Mouse (Mus musculus) liver, postnatal 0 days (tissue): ENCODE measurements at regions not wholly inside any gene's neighbourhood (a gene's known extent, or its start where the extent isn't known, plus 50 kb on each side); places are given as distances from the start of the nearest gene placed in this dataset.
A peak's percentile ranks its signal among the peaks of the same experiment; 100 is the strongest.

Experiments used
- ATAC-seq: fragments of 200-750 bp; cut with Nextera tagmentation; 2 replicates; pipeline ENCODE4 v1.8.0; 2017; ENCODE audit warnings: mild to moderate bottlenecking, moderate library complexity
- DNase-seq: peaks from one replicate; pipeline ENCODE4 v3.0.0-alpha.2; 2016
- H3K27ac ChIP-seq: fragments of 300-500 bp; sonication (generic); 2 replicates; pipeline ENCODE4 v1.5.1; 2014; ENCODE audit warnings: antibody characterized with exemption, moderate library complexity, mild to moderate bottlenecking, low read depth
- H3K27me3 ChIP-seq: fragments of 300-500 bp; sonication (generic); 2 replicates; pipeline ENCODE4 v1.6.1; 2014; ENCODE audit warnings: low read length, control low read depth, mixed read lengths; ENCODE audit not compliant: insufficient read depth
- H3K36me3 ChIP-seq: fragments of 300-500 bp; sonication (generic); replicated peaks from 2 replicates; pipeline ENCODE4 v1.6.1; 2014; ENCODE audit warnings: mild to moderate bottlenecking, control low read depth, low read length, moderate library complexity, mixed read lengths; ENCODE audit not compliant: insufficient read depth
- H3K4me1 ChIP-seq: fragments of 300-500 bp; sonication (generic); 2 replicates; pipeline ENCODE4 v1.6.1; 2014; ENCODE audit warnings: antibody characterized with exemption, mild to moderate bottlenecking, control low read depth; ENCODE audit not compliant: insufficient read depth
- H3K4me2 ChIP-seq: fragments of 300-500 bp; sonication (generic); 2 replicates; pipeline ENCODE4 v1.6.1; 2014; ENCODE audit warnings: low read depth, mild to moderate bottlenecking, low read length, moderate library complexity, mixed read lengths
- H3K4me3 ChIP-seq: fragments of 300-500 bp; sonication (generic); 2 replicates; pipeline ENCODE4 v1.5.1; 2014; ENCODE audit warnings: low read depth, low read length
- H3K9ac ChIP-seq: fragments of 300-500 bp; sonication (generic); replicated peaks from 2 replicates; pipeline ENCODE4 v1.6.1; 2014; ENCODE audit warnings: mild to moderate bottlenecking, moderate library complexity
- H3K9me3 ChIP-seq: fragments of 300-500 bp; sonication (generic); 2 replicates; pipeline ENCODE4 v1.6.1; 2016; ENCODE audit warnings: mild to moderate bottlenecking, control low read depth, low read length, mixed read lengths
- CTCF ChIP-seq: sonication (generic); IDR thresholded peaks from 2 replicates; pipeline ENCODE4 v1.5.1; 2016; ENCODE audit warnings: antibody characterized with exemption, low read depth
- EP300 ChIP-seq: IDR thresholded peaks from 2 replicates; pipeline ENCODE4 v1.6.1; 2016; ENCODE audit warnings: antibody characterized with exemption, low read depth, mild to moderate bottlenecking
- WGBS: fragments of 180-500 bp; shearing (Covaris S2); extraction: QIAGEN DNeasy Blood & Tissue Kit; methylation state at CpG from one replicate; pipeline ENCODE4 v1.1.7; 2014; ENCODE audit not compliant: insufficient replicate concordance; 5-methylcytosine and 5-hydroxymethylcytosine counted together

DNA sequence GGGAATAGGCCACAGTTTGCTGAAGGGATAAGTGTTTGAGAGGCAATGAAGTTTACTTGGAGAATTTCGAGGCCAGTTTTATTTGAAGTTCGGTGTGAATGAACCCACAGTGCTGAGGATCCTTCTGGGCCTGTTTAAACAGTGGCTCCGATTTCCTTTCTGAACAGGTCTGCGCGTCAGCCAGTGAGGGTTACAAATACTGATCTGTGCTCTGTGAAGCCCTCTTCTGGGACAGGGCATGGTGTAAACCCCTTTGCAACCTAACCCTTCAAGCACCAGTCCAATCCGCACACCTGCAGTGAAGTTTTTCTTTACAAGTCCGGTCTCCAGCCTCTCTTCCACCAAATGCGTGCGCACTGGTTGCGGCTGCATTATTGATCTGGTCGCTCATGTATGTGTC lies 133.1 kb downstream of the Ndfip2 start:
- no peak overlapping the region for H3K27ac ChIP-seq
- H3K4me1 ChIP-seq: no peaks in the 10 kb centered on the region
- H3K4me2 ChIP-seq: peak overlapping the region; percentile 33
- H3K9ac ChIP-seq: no peak overlapping the region
- TF ChIP-seq CTCF (no peak), EP300 (no peak)
- H3K4me3 ChIP-seq: no peak overlapping the region
- H3K36me3 ChIP-seq: no peaks in the 10 kb centered on the region
- 76% methylated on average over 11 of the region's 11 CpGs for WGBS
- ATAC-seq: no peak
- H3K27me3 ChIP-seq: 0 out of 2 replicates have a peak, but pooled peaks cover 3% of the 10 kb centered on the region
- no peaks in the 10 kb centered on the region for H3K9me3 ChIP-seq
- DNase-seq: no peak

- H3K4me1 ChIP-seq: no peaks in the 10 kb centered on the region
- no peak for ATAC-seq
- H3K9ac ChIP-seq: no peak overlapping the region
- no peak overlapping the region for H3K27ac ChIP-seq
- no peak for DNase-seq
- no peak overlapping the region for H3K4me2 ChIP-seq
- H3K36me3 ChIP-seq: no peaks in the 10 kb centered on the region
- no peak overlapping the region for H3K4me3 ChIP-seq
- no peak for TF ChIP-seq CTCF
- TF ChIP-seq EP300: no peak
- no peaks in the 10 kb centered on the region for H3K9me3 ChIP-seq
- WGBS: 78% methylated on average over 4 of the region's 4 CpGs
- H3K27me3 ChIP-seq: no peaks in the 10 kb centered on the region
Measured at GRCm38 (mm10) chr14:105385119-105385518, 126.7 kb downstream of the Ndfip2 start.

GRCm38 (mm10) chr14:105383382-105383781 lies 125.0 kb downstream of the Ndfip2 start:
- Histone ChIP-seq H3K27ac (no peak overlapping the region), H3K4me1 (no peaks in the 10 kb centered on the region), H3K9me3 (no peaks in the 10 kb centered on the region), H3K4me3 (no peak overlapping the region), H3K4me2 (no peak overlapping the region), H3K27me3 (no peaks in the 10 kb centered on the region), H3K9ac (no peak overlapping the region), H3K36me3 (no peaks in the 10 kb centered on the region)
- no peak for DNase-seq
- TF ChIP-seq CTCF: no peak
- TF ChIP-seq EP300: no peak
- WGBS: 36% methylated on average over 5 of the region's 5 CpGs
- no peak for ATAC-seq

DNA sequence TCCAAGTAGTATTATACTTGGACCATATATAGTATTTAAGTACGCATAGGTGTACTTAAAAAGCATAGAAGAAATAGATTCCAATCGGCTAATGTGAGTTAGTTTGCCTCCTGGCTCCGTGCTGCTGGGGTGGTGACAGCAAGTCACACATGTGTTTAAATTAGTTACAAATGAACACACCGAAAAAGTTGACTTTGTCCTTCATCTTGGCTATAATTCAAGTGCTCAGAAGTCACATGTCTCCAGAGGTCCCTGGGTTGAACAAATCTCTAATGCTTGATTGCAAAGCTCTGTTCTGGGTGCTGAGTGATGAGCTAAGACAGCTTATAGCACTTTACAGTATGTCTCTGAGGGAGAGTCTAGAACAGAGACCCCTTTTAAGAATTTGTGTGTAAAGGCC lies 121.7 kb downstream of the Ndfip2 start:
- no peak for DNase-seq
- no peak for TF ChIP-seq EP300
- TF ChIP-seq CTCF: no peak
- 63% methylated on average over 4 of the region's 4 CpGs for WGBS

GRCm38 (mm10) chr14:105377770-105378169 lies 119.4 kb downstream of the Ndfip2 start:
- no peak for DNase-seq

More for the DNA sequence above, 121.7 kb downstream of the Ndfip2 start:
- Histone ChIP-seq H3K4me3 (no peak overlapping the region), H3K36me3 (no peaks in the 10 kb centered on the region), H3K9me3 (no peaks in the 10 kb centered on the region), H3K9ac (no peak overlapping the region), H3K27me3 (no peaks in the 10 kb centered on the region), H3K27ac (no peak overlapping the region), H3K4me2 (no peak overlapping the region), H3K4me1 (no peaks in the 10 kb centered on the region)
- ATAC-seq: peak; percentile 33; the same call in 1 of the 2 replicates

DNA sequence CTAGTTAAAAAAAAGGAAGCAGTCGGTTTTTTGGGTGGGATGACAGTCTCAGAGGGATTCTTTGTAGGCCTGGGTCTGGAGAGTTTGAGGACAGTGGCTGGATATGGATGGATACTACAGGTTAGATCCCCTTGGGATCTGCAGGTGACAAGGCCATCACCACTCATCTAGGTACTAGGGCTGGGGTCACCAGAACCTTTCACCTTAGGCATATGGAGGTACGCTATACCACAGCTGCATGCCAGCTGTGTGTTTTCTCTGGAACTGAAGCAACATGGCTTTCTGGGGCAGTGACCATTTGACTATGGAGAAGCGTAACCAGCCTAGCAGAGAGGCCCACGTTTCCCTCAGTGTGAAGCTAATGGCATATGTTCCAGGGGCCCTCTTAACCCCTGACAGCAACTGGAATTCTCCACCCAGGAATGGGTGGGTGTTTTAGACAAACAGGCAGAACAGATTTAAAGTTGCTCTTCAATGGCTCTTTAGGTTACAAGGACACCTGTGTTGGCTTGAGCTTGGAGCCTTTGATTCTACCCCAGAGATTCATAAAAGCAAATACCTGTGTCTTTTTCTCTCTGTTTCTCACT lies 118.8 kb downstream of the Ndfip2 start:
- no peak overlapping the region for H3K27ac ChIP-seq

More at GRCm38 (mm10) chr14:105377770-105378169, 119.4 kb downstream of the Ndfip2 start:
- ATAC-seq: no peak
- H3K4me2 ChIP-seq: no peak overlapping the region
- no peaks in the 10 kb centered on the region for H3K36me3 ChIP-seq
- no peaks in the 10 kb centered on the region for H3K4me1 ChIP-seq
- H3K9ac ChIP-seq: no peak overlapping the region
- H3K4me3 ChIP-seq: no peak overlapping the region
- 61% methylated on average over 5 of the region's 5 CpGs for WGBS
- no peaks in the 10 kb centered on the region for H3K9me3 ChIP-seq
- H3K27ac ChIP-seq: no peak overlapping the region
- H3K27me3 ChIP-seq: no peaks in the 10 kb centered on the region
- no peak for TF ChIP-seq EP300
- no peak for TF ChIP-seq CTCF

More for the DNA sequence above, 118.8 kb downstream of the Ndfip2 start:
- DNase-seq: no peak
- Histone ChIP-seq H3K36me3 (no peaks in the 10 kb centered on the region), H3K4me3 (no peak overlapping the region), H3K4me2 (no peak overlapping the region), H3K27me3 (no peaks in the 10 kb centered on the region), H3K9ac (no peak overlapping the region), H3K4me1 (no peaks in the 10 kb centered on the region), H3K9me3 (no peaks in the 10 kb centered on the region)
- 74% methylated on average over 4 of the region's 4 CpGs for WGBS
- TF ChIP-seq EP300 (no peak), CTCF (no peak)
- no peak for ATAC-seq
